Comparison of ENCODE assay signal across 13 mouse cellular contexts in the genomic region with DNA sequence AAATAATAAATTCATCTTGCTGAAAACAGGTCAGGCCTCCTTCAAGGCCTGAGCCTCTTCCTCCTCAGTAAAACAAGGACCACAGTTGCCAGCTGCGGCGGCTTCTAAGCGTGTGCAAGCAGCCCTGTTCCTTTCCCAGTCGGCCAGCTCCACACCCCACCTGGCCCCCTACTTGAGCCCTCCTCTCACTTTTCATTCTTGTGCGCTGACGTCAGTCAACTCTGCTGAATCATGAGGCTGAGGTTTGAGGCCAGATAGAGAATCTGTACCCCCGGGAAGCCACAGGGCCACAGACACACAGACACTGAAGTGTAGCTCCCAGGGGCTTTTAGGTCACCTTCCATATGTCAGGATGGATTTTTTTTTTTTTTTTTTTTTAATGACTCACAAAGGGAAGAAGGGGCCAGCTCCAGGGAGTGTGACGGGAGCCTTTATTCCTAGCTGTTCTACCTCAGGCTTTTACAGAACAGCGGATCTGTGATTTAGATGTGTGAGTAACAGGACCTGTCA. TPM values are rescaled to one million over a fixed set of nuclear protein-coding genes. Genes with fewer than 3 reads are reported as not detected.
A peak's percentile ranks its signal among the peaks of the same experiment; 100 is the strongest.
DNase-seq lines count a peak whose midpoint lies in the region; ATAC-seq and TF ChIP-seq lines count a peak whose summit lies in the region.
"Had no signal": no experiment of that assay in that cellular context is flagged by ENCODE, and none has a peak within 500 bp of the region (broad histone marks: within the 10 kb centered on the region; RNA-seq: fewer than 3 reads in every experiment).

No protein-coding gene starts in this region.

- H3K27me3 ChIP-seq in heart, embryonic 13.5 days (replicated peaks), result no peaks in the 10 kb centered on the region
- H3K27me3 ChIP-seq in testis, adult 2 months (ENCODE audit: control insufficient read depth, insufficient read depth, low read length), result no peaks in the 10 kb centered on the region
- H3K27me3 ChIP-seq in limb, embryonic 10.5 days (ENCODE audit: low read depth, poor library complexity, severe bottlenecking), result peaks cover 13% of the 10 kb centered on the region

- DNase-seq in heart, adult 9 months (ENCODE audit: low spot score in 2 of 2), result no peak
- DNase-seq in testis, postnatal 10 days (ENCODE audit: low spot score), result no peak
- DNase-seq in limb, embryonic 10.5 days (ENCODE audit: low spot score), result no peak
- DNase-seq in thymus, postnatal 4 days, result peak; percentile 70
- DNase-seq in left cerebral cortex, postnatal 25 days (ENCODE audit: low spot score in 2 of 2), result no peak
- no peak for DNase-seq in c-Kit-positive CD71-positive TER-119-positive erythroid progenitor cells, embryonic 14.5 days (ENCODE audit: low spot score)
- DNase-seq: cerebellum, postnatal 36 days; heart, adult 2 months; lung, postnatal 10 days; right cerebral cortex, adult 18-20 months had no signal

- H3K4me1 ChIP-seq in heart, embryonic 13.5 days, result peaks cover 74% of the 10 kb centered on the region
- peaks cover 8% of the 10 kb centered on the region for H3K4me1 ChIP-seq in testis, adult 2 months (ENCODE audit: control insufficient read depth, insufficient read depth, low read length)
- H3K4me1 ChIP-seq in limb, embryonic 10.5 days, result peaks cover 65% of the 10 kb centered on the region

- TF ChIP-seq CTCF in testis, adult 2 months (IDR thresholded peaks at IDR 0.05; ENCODE audit: control insufficient read depth, insufficient read depth, insufficient replicate concordance, low read depth, low read length), result no peak

- H3K4me3 ChIP-seq in heart, embryonic 13.5 days, result peak overlapping the region; percentile 85; the same call in 1 of the 2 replicates
- H3K4me3 ChIP-seq in testis, adult 2 months (ENCODE audit: control insufficient read depth, low read depth, low read length), result peak overlapping the region; percentile 56
- no peak overlapping the region for H3K4me3 ChIP-seq in limb, embryonic 10.5 days
- H3K4me3 ChIP-seq: heart, adult 2 months; layer of hippocampus, adult 2 months had no signal

- WGBS in heart, embryonic 13.5 days, result 15% methylated on average over 9 of the region's 9 CpGs
- 49% methylated on average over 9 of the region's 9 CpGs for WGBS in limb, embryonic 10.5 days

- peak overlapping the region; percentile 82 for H3K27ac ChIP-seq in heart, embryonic 13.5 days (replicated peaks)
- H3K27ac ChIP-seq in testis, adult 2 months (ENCODE audit: control insufficient read depth, insufficient read depth, low read depth, low read length), result no peak overlapping the region
- peak overlapping the region; percentile 42 for H3K27ac ChIP-seq in limb, embryonic 10.5 days
- H3K27ac ChIP-seq: heart, adult 2 months; layer of hippocampus, adult 2 months had no signal

- peak overlapping the region; percentile 97 for H3K4me2 ChIP-seq in heart, embryonic 13.5 days

- no peak for ATAC-seq in heart, embryonic 13.5 days (ENCODE audit: extremely low read depth, insufficient number of reproducible peaks, low FRiP score, low TSS enrichment)

- no peaks in the 10 kb centered on the region for H3K9me3 ChIP-seq in heart, embryonic 13.5 days
- H3K9me3 ChIP-seq in limb, embryonic 10.5 days (replicated peaks), result no peaks in the 10 kb centered on the region

- peak overlapping the region; percentile 93 for H3K9ac ChIP-seq in heart, embryonic 13.5 days

- TF ChIP-seq POLR2A in testis, adult 2 months (IDR thresholded peaks at IDR 0.05; ENCODE audit: control insufficient read depth, low read depth, low read length), result no peak

- peaks cover 5% of the 10 kb centered on the region; the same call in 1 of the 2 replicates for H3K36me3 ChIP-seq in heart, embryonic 13.5 days
- no peaks in the 10 kb centered on the region for H3K36me3 ChIP-seq in testis, adult 2 months (ENCODE audit: control insufficient read depth, insufficient read depth, low read length)
- no peaks in the 10 kb centered on the region for H3K36me3 ChIP-seq in limb, embryonic 10.5 days

- intact Hi-C loops in left cerebral cortex, postnatal 25 days (cut with DNase I), result no loop called here

RNA-seq across cellular contexts. Expression of a gene that starts 3.4 kb away (rescaled TPM):
- polyA plus RNA-seq in heart, embryonic 13.5 days (2015; fragmentation: Nextera tagmentation; extraction: Ambion mirVana), result 4.8 and 5.7 TPM in 2 replicates
- polyA plus RNA-seq in testis, adult 2 months (2012; rRNA removed), result 4.0 and 5.2 TPM in 2 replicates
- 3.5 and 4.6 TPM in 2 replicates for polyA plus RNA-seq in limb, embryonic 10.5 days (2016; fragmentation: Nextera tagmentation; extraction: Ambion mirVana)
- under 1 TPM; 0.80 to 0.82 TPM for total RNA-seq in left cerebral cortex, postnatal 25 days (2021)

RNA-seq across cellular contexts. Expression of a gene that starts 6.5 kb away (rescaled TPM):
- polyA plus RNA-seq in heart, embryonic 13.5 days (2015; fragmentation: Nextera tagmentation; extraction: Ambion mirVana), result not detected in 2 replicates
- polyA plus RNA-seq in testis, adult 2 months (2012; rRNA removed), result 28,810 and 28,975 TPM in 2 replicates
- not detected in 2 replicates for polyA plus RNA-seq in limb, embryonic 10.5 days (2016; fragmentation: Nextera tagmentation; extraction: Ambion mirVana)
- total RNA-seq in left cerebral cortex, postnatal 25 days (2021), result not detected
- total RNA-seq: heart, adult 2 months; layer of hippocampus, adult 2 months had no signal

RNA-seq across cellular contexts. Expression of a gene that starts 8.8 kb away (rescaled TPM):
- not detected in 2 replicates for polyA plus RNA-seq in heart, embryonic 13.5 days (2015; fragmentation: Nextera tagmentation; extraction: Ambion mirVana)
- polyA plus RNA-seq in testis, adult 2 months (2012; rRNA removed), result 521 and 620 TPM in 2 replicates
- polyA plus RNA-seq in limb, embryonic 10.5 days (2016; fragmentation: Nextera tagmentation; extraction: Ambion mirVana), result not detected in 2 replicates
- not detected for total RNA-seq in left cerebral cortex, postnatal 25 days (2021)
- total RNA-seq: heart, adult 2 months; layer of hippocampus, adult 2 months had no signal

RNA-seq across cellular contexts. Expression of a gene that starts 14.0 kb away (rescaled TPM):
- not detected in 2 replicates for polyA plus RNA-seq in heart, embryonic 13.5 days (2015; fragmentation: Nextera tagmentation; extraction: Ambion mirVana)
- polyA plus RNA-seq in testis, adult 2 months (2012; rRNA removed), result 18,395 and 18,587 TPM in 2 replicates
- polyA plus RNA-seq in limb, embryonic 10.5 days (2016; fragmentation: Nextera tagmentation; extraction: Ambion mirVana), result not detected in 2 replicates
- not detected for total RNA-seq in left cerebral cortex, postnatal 25 days (2021)
- total RNA-seq: heart, adult 2 months; layer of hippocampus, adult 2 months had no signal

RNA-seq across cellular contexts. Expression of a gene that starts 23.7 kb away (rescaled TPM):
- polyA plus RNA-seq in heart, embryonic 13.5 days (2015; fragmentation: Nextera tagmentation; extraction: Ambion mirVana), result 0.36 TPM in 1 of 2 replicates, not detected in the other
- polyA plus RNA-seq in testis, adult 2 months (2012; rRNA removed), result 15,156 and 19,194 TPM in 2 replicates
- polyA plus RNA-seq in limb, embryonic 10.5 days (2016; fragmentation: Nextera tagmentation; extraction: Ambion mirVana), result not detected in 2 replicates
- total RNA-seq in left cerebral cortex, postnatal 25 days (2021), result not detected
- total RNA-seq: heart, adult 2 months; layer of hippocampus, adult 2 months had no signal

Comparison
In these comparisons a context has a peak if more than half of its experiments do, and no peak if none do; other contexts are left out.
1. RNA of a gene that starts 6.5 kb away (polyA plus RNA-seq): 28,810 to 28,975 TPM in testis, adult 2 months; not detected in heart, embryonic 13.5 days and not detected in limb, embryonic 10.5 days; every median in the first group is over 1,000 times any median in the second.
2. RNA of a gene that starts 8.8 kb away (polyA plus RNA-seq): 521 to 620 TPM in testis, adult 2 months; not detected in heart, embryonic 13.5 days and not detected in limb, embryonic 10.5 days; every median in the first group is over 100 times any median in the second.